Mouse (Mus musculus): Measurements from ENCODE around the gene Tprkb. TPM values are rescaled to one million over a fixed set of nuclear protein-coding genes. Genes with fewer than 3 reads are reported as not detected.
"Not testable (repeated sequence)": the region's sequence is repeated elsewhere in the genome, so short reads cannot be mapped to it uniquely, and the experiment has no call there.

The Tprkb gene
- 41.0 and 41.6 TPM in 2 replicates for polyA plus RNA-seq (2015; fragmentation: Nextera tagmentation; extraction: Ambion mirVana)

DNA sequence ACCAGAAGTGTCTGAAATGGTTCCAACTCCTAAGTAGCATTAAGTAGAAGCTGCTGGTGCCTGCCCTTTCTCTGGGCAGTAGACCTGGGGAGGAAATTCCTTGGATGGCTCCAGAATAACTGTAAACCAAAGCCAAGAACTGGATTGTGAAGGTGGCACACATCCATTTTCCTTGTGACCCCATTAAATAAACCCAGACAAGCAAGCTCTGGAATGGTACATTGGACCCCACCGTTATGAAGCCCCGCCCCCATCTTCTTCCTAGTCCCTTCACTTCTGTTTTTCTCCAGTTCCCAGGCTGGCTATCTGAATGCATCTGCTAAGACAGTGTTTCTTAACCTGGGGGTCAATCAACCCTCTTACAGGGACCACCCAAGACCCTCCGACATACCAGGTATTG lies at the start of gene Tprkb:
Gene Tprkb, plus strand, starts transcription at position 279 of the 400 bp plus-strand sequence.
- H3K4me2 ChIP-seq = no peak within 1 kb of the TSS
- H3K9me3 ChIP-seq (replicated peaks) = no peaks in the 10 kb centered on the region
- no peaks in the 10 kb centered on the region for H3K36me3 ChIP-seq
- no peaks in the 10 kb centered on the region for H3K27me3 ChIP-seq
- 93% methylated on average over 3 of the region's 3 CpGs for WGBS
- no peak within 1 kb of the TSS for H3K9ac ChIP-seq
- H3K4me3 ChIP-seq (replicated peaks) = no peak within 1 kb of the TSS
- no peak within 1 kb of the TSS for H3K27ac ChIP-seq
- H3K4me1 ChIP-seq = peaks cover 12% of the 10 kb centered on the region
- no peak for ATAC-seq (replicated peaks; ENCODE audit: low FRiP score)

DNA sequence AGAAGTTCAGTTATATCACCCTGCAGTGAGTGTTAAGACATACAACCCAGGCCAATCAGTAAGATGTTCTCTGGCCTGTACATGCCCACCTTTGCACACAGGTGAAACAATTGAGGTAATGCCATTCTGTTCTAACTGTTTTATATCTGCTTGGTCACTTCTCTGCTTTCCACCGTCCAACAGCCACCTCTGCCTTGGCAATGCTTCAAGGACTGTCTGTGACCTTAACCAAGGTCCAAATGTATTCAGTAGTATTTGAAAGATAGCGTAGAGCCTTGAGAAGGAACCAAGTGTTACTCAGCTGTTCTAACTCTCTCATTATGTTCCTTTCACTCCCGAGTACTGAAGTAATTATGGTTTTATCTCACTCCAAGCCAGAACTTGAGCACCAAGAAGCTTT lies 49.1 kb upstream of the Tprkb start:
- Histone ChIP-seq H3K9ac (no peak overlapping the region), H3K36me3 (no peaks in the 10 kb centered on the region), H3K9me3 (replicated peaks) (no peaks in the 10 kb centered on the region), H3K4me1 (no peaks in the 10 kb centered on the region), H3K27ac (no peak overlapping the region), H3K4me3 (replicated peaks) (no peak overlapping the region), H3K27me3 (no peaks in the 10 kb centered on the region), H3K4me2 (no peak overlapping the region)
- ATAC-seq (replicated peaks; ENCODE audit: low FRiP score) = no peak
- WGBS = 82% methylated on average over 3 of the region's 3 CpGs

DNA sequence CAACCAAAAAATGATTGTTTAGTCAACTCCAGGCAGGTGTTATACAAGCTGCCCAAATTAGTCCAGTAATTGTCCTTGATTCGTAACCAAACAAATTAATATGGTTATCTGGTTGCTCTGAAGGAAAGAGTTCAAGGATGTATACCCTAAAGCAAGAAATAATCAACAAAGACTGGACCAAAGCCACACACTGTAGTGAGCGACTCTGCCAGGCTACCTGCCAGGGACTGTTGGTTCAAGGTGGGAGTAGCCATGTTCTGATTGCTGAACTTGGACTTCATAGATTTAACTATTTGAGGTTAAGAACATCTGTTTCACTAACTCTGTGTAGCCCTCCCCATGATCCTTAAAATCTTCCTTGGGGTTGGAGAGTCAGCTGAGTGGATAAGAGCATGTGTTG lies 48.5 kb upstream of the Tprkb start:
- WGBS = 82% methylated on average over 2 of the region's 2 CpGs
- H3K4me3 ChIP-seq (replicated peaks) = no peak overlapping the region
- no peaks in the 10 kb centered on the region for H3K36me3 ChIP-seq
- no peaks in the 10 kb centered on the region for H3K27me3 ChIP-seq
- H3K9me3 ChIP-seq (replicated peaks) = no peaks in the 10 kb centered on the region
- H3K27ac ChIP-seq = no peak overlapping the region
- no peak for ATAC-seq (replicated peaks; ENCODE audit: low FRiP score)
- no peak overlapping the region for H3K9ac ChIP-seq
- H3K4me2 ChIP-seq = no peak overlapping the region
- H3K4me1 ChIP-seq = peaks cover 4% of the 10 kb centered on the region; the same call in 1 of the 2 replicates

DNA sequence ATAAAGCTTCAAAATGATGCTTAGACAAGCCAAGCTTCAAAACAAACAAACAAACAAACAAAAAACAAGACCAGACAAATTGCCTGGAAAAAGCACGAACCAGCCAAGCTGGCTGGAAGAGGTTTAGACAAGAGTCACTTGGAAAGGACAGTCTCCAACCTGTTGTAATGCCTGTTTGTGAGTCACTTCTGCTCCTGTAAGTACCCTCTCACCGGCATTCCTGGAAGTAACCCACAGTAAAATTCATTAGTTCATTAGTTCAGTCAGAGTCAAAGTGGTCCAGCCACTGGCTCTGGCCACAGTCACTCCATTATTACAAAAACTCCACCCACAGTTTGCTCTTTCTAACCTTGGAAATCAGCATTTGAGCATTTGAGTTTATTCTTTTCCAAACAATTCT lies 47.8 kb upstream of the Tprkb start:
- H3K4me1 ChIP-seq = peaks cover 11% of the 10 kb centered on the region; the same call in 1 of the 2 replicates
- no peak overlapping the region for H3K27ac ChIP-seq
- no peak overlapping the region for H3K9ac ChIP-seq
- H3K9me3 ChIP-seq (replicated peaks) = no peaks in the 10 kb centered on the region
- H3K4me3 ChIP-seq (replicated peaks) = no peak overlapping the region
- ATAC-seq (replicated peaks; ENCODE audit: low FRiP score) = no peak
- no peaks in the 10 kb centered on the region for H3K36me3 ChIP-seq
- H3K4me2 ChIP-seq = no peak overlapping the region
- 96% methylated on average over 2 of the region's 2 CpGs for WGBS
- no peaks in the 10 kb centered on the region for H3K27me3 ChIP-seq

DNA sequence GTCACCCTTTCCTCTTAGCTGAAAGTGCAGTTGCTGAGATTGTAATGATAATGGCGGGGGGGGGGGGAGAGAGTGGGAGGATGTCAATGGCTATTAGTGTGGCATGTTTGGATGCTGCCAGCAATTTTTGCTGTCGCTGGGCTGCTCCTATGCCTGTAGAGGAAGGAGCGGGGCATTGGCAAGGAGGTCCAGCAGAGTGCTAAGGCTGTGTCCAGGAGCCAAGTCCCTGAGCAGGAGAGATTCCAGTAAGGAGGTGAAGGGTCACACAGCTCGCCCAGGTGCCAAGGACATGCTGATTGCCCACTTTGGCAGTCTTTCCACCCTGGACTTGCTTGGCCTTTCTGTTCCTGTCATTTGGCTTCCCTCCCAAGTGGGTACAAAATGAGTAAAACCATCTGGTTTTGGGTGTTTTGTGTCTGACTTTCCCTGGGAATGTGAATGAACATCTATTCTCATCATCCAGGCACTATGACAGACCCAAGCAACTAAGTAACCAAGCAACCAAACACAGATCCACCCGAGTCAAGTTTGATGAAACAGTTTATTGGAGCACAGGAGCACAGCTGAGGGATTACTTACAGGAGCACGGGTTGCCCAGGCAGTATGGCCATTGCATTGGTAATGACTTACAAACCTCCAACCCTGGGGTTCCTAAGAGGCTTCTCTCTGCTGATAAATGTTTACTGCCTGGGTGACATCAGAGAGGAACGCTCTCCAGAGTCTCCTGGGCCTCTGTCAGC lies 46.6 kb upstream of the Tprkb start:
- WGBS = 62% methylated on average over 6 of the region's 7 CpGs

DNA sequence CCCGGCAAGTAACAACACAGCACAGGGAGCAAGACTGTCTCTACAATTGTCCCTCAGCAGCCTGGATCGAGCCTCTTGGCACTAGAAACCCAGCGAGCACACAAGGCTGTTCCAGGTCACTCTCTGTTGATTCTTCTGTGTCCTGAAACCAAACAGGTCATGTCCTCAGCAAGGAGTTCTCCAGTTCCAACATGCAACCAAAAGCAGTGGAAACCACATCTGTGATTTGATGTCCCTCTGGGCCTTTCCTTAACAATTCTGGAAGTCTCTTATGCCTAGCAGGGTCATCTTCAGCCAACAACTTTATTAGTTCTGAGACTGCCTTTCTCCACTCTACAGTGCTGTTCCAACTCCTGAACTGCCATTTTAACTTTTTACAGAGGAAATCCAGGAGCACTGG lies 45.5 kb upstream of the Tprkb start:
- H3K4me1 ChIP-seq = peaks cover 18% of the 10 kb centered on the region; the same call in 1 of the 2 replicates
- 85% methylated on average over 3 of the region's 3 CpGs for WGBS
- H3K9me3 ChIP-seq (replicated peaks); H3K4me2 ChIP-seq; H3K27me3 ChIP-seq; H3K9ac ChIP-seq; H3K36me3 ChIP-seq; H3K27ac ChIP-seq; H3K4me3 ChIP-seq (replicated peaks); ATAC-seq (replicated peaks; ENCODE audit: low FRiP score): not testable (repeated sequence)

More for the DNA sequence above, 46.6 kb upstream of the Tprkb start:
- H3K36me3 ChIP-seq; H3K9ac ChIP-seq; H3K9me3 ChIP-seq (replicated peaks); H3K27ac ChIP-seq; H3K4me2 ChIP-seq; ATAC-seq (replicated peaks; ENCODE audit: low FRiP score); H3K27me3 ChIP-seq; H3K4me3 ChIP-seq (replicated peaks): not testable (repeated sequence)
- H3K4me1 ChIP-seq = peaks cover 18% of the 10 kb centered on the region; the same call in 1 of the 2 replicates

DNA sequence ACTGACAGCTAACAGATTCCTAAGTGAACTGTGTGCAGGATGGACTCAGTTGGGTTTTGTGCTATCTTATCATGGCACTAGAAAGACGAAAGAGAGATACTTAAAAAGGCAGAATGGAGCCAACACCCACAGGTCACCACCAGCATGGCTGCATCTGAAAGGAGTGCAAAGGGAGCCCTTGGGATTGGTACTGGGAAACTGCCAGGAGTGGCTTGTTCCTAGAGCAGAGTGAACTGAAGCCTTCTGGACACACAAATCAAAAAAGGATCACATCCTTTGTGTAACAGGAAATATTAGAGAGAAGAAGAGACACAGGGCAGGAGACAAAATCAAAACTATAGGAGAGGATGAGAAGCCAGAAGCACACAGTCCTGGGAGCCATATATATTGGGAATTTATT lies 44.7 kb upstream of the Tprkb start:
- peaks cover 18% of the 10 kb centered on the region; the same call in 1 of the 2 replicates for H3K4me1 ChIP-seq
- H3K9ac ChIP-seq; H3K9me3 ChIP-seq (replicated peaks); H3K4me3 ChIP-seq (replicated peaks); H3K27ac ChIP-seq; ATAC-seq (replicated peaks; ENCODE audit: low FRiP score); H3K27me3 ChIP-seq; H3K4me2 ChIP-seq; H3K36me3 ChIP-seq: not testable (repeated sequence)
- WGBS = 85% methylated on average over 1 of the region's 1 CpGs

DNA sequence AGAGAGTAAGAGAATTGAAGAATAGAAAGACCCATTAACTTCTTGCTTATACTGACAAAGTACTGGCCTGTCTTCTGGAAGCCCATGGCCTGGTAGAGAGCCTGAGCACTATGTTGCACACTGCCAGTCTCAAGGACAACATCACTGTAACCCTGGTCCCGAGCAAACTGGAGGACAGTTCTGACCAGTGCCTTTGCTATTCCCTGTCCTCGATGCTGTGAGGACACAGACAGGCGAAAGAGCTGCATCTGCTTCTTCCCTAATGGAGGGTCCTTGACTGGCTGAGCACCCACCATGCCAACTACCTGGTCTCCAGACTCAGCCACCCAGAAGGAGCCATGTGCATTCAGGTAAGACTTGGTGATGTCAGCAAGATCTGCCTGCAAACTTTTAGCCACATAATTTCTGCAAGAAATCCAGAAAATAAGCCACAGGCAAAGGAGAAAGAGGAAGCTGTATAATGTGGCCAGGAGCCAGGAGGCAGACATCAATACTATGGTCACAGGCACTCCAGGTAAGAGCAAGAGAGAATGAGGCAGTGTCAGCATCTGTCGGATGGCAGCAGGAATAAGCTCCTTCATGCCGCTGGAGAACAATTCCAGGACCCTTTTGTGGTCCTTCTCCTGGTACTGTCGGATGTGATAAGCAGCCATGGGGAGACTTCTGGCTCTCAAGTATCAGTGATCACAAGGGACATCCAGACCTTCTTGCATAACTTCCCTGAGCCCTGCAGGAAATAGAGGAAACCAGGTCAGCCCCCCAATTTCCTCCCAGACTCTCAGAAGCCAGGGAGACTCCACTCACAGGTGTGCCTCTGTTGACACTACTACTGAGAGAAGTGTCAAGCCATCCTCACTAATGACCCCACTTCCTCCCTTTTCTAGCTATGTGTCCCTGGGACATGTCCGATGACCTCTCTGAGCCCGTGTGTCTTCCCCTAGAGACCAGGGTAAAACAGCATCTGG lies 43.7 kb upstream of the Tprkb start:
- Histone ChIP-seq H3K9ac (no peak overlapping the region), H3K27me3 (no peaks in the 10 kb centered on the region), H3K9me3 (replicated peaks) (no peaks in the 10 kb centered on the region), H3K4me1 (peaks cover 18% of the 10 kb centered on the region; the same call in 1 of the 2 replicates), H3K36me3 (no peaks in the 10 kb centered on the region), H3K4me3 (replicated peaks) (no peak overlapping the region), H3K4me2 (no peak overlapping the region), H3K27ac (no peak overlapping the region)
- WGBS = 64% methylated on average over 8 of the region's 8 CpGs
- no peak for ATAC-seq (replicated peaks; ENCODE audit: low FRiP score)

DNA sequence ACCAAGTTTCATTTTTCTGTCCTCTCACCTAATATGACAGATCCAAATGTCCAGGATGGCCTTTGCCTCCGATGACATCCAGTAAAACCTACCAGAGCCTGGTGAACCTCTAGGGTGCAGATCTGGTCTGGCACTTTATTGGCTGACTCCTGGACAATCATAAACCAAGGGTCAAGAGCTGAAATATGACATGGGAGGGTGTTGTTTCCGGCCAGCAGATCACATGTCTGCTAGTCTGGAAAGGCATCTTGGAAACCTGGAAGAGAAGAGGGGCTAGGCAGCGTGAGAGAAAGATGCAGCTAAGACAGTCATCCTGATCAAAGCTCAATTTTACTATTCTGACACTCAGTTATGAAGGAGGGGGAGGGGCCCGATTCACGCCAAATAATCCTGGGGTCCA lies 42.7 kb upstream of the Tprkb start, which contains the start of gene Nat8f2:
Gene Nat8f2, minus strand, starts transcription at position 153 of the 400 bp plus-strand sequence.
- H3K36me3 ChIP-seq; H3K9ac ChIP-seq; H3K4me3 ChIP-seq (replicated peaks); H3K9me3 ChIP-seq (replicated peaks); H3K27me3 ChIP-seq; H3K27ac ChIP-seq: not testable (repeated sequence)
- ATAC-seq (replicated peaks; ENCODE audit: low FRiP score) = peak; percentile 46; the same call in 1 of the 2 replicates
- Histone ChIP-seq H3K4me2 (peak within 1 kb of the TSS; percentile 35), H3K4me1 (peaks cover 18% of the 10 kb centered on the region; the same call in 1 of the 2 replicates)
- 58% methylated on average over 5 of the region's 5 CpGs for WGBS

DNA sequence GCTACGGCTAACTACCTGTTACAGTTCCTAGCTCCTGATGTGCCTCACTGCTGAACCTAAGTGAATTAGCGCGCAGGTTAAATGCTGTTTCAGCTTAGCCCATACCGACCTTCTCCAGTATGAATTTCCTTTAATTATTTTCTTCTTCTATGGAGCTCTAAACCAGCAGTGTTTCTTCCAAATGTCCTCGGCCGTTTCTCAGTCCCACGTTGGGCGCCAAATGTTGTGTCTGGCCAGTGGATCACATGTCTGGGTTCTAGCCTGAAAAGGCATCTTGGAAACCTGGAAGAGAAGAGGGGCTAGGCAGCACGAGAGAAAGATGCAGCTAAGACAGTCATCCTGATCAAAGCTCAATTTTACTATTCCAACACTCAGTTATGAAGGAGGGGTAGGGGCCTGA lies 28.4 kb upstream of the Tprkb start:
- H3K27me3 ChIP-seq; H3K36me3 ChIP-seq; H3K9ac ChIP-seq; H3K27ac ChIP-seq; H3K4me1 ChIP-seq; H3K4me2 ChIP-seq; ATAC-seq (replicated peaks; ENCODE audit: low FRiP score); H3K4me3 ChIP-seq (replicated peaks): not testable (repeated sequence)
- peaks cover 18% of the 10 kb centered on the region for H3K9me3 ChIP-seq (replicated peaks)
- WGBS = 92% methylated on average over 9 of the region's 9 CpGs

DNA sequence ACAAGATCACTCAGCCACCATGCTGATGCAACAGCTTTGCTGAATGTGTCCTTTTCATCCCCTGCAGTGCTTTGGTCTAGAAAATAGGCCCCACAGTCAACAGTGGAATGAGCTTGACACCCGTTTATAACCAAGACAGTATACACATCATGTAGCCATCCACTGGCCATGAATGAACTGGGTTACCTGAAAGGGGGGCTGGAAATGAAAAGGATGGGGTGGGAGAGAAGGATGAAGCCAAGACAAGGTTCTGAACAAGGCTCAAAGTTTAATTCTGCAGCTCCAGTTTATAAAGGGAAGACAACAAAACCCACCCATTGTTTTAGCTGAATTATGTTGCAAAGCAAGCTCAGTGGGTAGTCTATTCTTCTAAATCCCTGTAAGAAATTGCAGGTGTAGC lies 27.4 kb upstream of the Tprkb start:
- H3K27ac ChIP-seq = no peak overlapping the region
- WGBS = 93% methylated on average over 1 of the region's 1 CpGs
- no peak overlapping the region for H3K9ac ChIP-seq
- no peak overlapping the region for H3K4me2 ChIP-seq
- H3K4me3 ChIP-seq (replicated peaks) = no peak overlapping the region
- peaks cover 18% of the 10 kb centered on the region for H3K9me3 ChIP-seq (replicated peaks)
- no peaks in the 10 kb centered on the region for H3K4me1 ChIP-seq
- ATAC-seq (replicated peaks; ENCODE audit: low FRiP score) = no peak
- no peaks in the 10 kb centered on the region for H3K27me3 ChIP-seq
- H3K36me3 ChIP-seq = no peaks in the 10 kb centered on the region

DNA sequence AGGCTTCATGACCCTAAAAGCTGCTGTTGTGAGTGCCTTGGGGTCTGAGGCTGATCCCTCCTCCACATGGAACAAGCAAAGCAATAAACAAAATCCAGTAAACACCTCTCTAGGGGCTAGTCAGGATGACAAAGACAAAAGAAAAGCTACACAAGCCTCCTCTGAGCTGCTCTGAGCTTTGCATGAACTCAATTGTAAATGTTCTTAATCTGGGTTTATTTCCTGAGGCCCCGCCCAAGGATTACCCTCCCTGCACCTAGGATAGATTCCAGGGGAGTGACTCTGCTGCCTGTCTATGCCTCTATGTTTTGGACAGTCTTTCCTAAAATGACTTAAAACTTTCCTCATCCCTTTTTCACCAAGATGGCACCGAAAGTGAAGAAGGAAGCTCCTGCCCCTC lies 22.7 kb upstream of the Tprkb start:
- no peaks in the 10 kb centered on the region for H3K36me3 ChIP-seq
- peaks cover 12% of the 10 kb centered on the region; the same call in 1 of the 2 replicates for H3K9me3 ChIP-seq (replicated peaks)
- no peak overlapping the region for H3K27ac ChIP-seq
- no peak for ATAC-seq (replicated peaks; ENCODE audit: low FRiP score)
- no peak overlapping the region for H3K9ac ChIP-seq
- 89% methylated on average over 2 of the region's 2 CpGs for WGBS
- H3K4me1 ChIP-seq = no peaks in the 10 kb centered on the region
- no peak overlapping the region for H3K4me3 ChIP-seq (replicated peaks)
- H3K4me2 ChIP-seq = no peak overlapping the region
- H3K27me3 ChIP-seq = no peaks in the 10 kb centered on the region

Data from kidney, embryonic 15.5 days (tissue).